Mouse (Mus musculus): ENCODE measurements around the gene Slc45a3. TPM values are rescaled to one million over a fixed set of nuclear protein-coding genes. Genes with fewer than 3 reads are reported as not detected.
A peak's percentile ranks its signal among the peaks of the same experiment; 100 is the strongest.

Slc45a3 gene
- total and polyA plus RNA-seq, 3 experiments = 15.6 to 40.7 TPM; not detected in 1

DNA sequence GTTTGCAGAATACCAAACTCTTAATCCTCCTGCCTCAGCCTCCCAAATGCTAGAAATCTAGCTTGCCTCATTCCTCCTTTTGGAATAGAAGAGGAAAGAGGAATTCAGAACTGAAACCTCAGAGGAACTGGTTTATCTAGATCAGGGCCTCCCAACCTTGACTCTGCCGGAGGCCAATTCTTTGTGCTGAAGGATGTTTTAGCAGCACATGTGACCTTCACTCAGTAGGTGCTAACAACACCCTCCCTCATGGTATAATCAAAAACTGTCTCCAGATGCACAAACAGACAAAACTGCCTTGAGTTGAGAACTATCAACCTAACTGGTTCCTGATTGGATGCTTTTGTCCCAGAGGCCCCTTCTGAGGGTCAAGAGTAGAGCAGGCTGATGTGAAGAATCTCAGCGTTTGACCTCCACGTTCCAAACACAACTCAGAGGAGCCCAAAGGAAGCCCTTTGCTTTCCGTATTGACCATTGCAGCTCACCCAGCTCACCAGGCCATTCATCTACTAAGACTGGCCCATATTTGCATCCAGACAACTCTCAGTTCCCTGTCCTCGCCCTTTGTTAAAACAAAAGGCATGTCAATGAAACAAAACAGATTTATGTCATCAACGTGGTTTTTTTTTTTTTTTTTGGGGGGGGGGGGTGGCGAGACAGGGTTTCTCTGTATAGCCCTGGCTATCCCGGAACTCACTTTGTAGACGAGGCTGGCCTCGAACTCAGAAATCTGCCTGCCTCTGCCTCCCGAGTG, 16.1 kb upstream of the Slc45a3 start (continued):
- TF ChIP-seq NRF1 (IDR thresholded peaks at IDR 0.05; ENCODE audit: insufficient read depth, low read depth, low read length, poor library complexity, severe bottlenecking) (no peak), ZKSCAN1 (IDR thresholded peaks at IDR 0.05; ENCODE audit: low read depth, low read length) (no peak), POLR2AphosphoS2 (IDR thresholded peaks at IDR 0.05; ENCODE audit: low read length) (no peak), CHD1 (IDR thresholded peaks at IDR 0.05; ENCODE audit: low read depth, low read length) (no peak), SIN3A (IDR thresholded peaks at IDR 0.05; ENCODE audit: low read length) (no peak; the same call in 1 of the 2 replicates), POLR2AphosphoS5 (IDR thresholded peaks at IDR 0.05; ENCODE audit: borderline replicate concordance, low read depth, low read length) (no peak), USF2 (IDR thresholded peaks at IDR 0.05; ENCODE audit: borderline replicate concordance in 1 of 2, insufficient read depth in 1 of 2, low read depth in 1 of 2, low read length in 2 of 2) (0 out of 4 replicates have a peak, but pooled peaks of 1 of the 2 experiments have one; percentile 19), GATA1 (IDR thresholded peaks at IDR 0.05; ENCODE audit: low read depth, low read length) (peak; percentile 71), EP300 (IDR thresholded peaks at IDR 0.05; ENCODE audit: low read depth in 1 of 2, low read length in 2 of 2) (peak in 1 of 2 experiments; percentile 72; a peak in 2 of 4 replicates), ZMIZ1 (IDR thresholded peaks at IDR 0.05; ENCODE audit: low read depth, low read length) (no peak), ELF1 (IDR thresholded peaks at IDR 0.05; ENCODE audit: low read depth, low read length) (no peak), KAT2A (conservative IDR thresholded peaks at IDR 0.05; ENCODE audit: low read depth, low read length) (no peak), MYB (IDR thresholded peaks at IDR 0.05; ENCODE audit: low read depth, low read length) (peak; percentile 72), BHLHE40 (IDR thresholded peaks at IDR 0.05; ENCODE audit: borderline replicate concordance, low read depth, low read length) (no peak), CTCF (IDR thresholded peaks at IDR 0.05 in 2 of 3, conservative IDR thresholded peaks at IDR 0.05 in 1 of 3; ENCODE audit: control insufficient read depth in 1 of 3, insufficient read depth in 1 of 3, low read depth in 2 of 3, low read length in 3 of 3, poor library complexity in 1 of 3, severe bottlenecking in 1 of 3) (no peak), RAD21 (IDR thresholded peaks at IDR 0.05; ENCODE audit: low read depth, low read length) (no peak), E2F4 (IDR thresholded peaks at IDR 0.05; ENCODE audit: borderline replicate concordance, low read depth, low read length) (no peak), SMC3 (IDR thresholded peaks at IDR 0.05; ENCODE audit: low read depth, low read length) (no peak), MYC (IDR thresholded peaks at IDR 0.05; ENCODE audit: low read depth, low read length) (no peak), ZNF384 (IDR thresholded peaks at IDR 0.05; ENCODE audit: low read depth, low read length) (no peak)

- TF ChIP-seq ZC3H11A (IDR thresholded peaks at IDR 0.05; ENCODE audit: low read depth, low read length) = no peak
- TF ChIP-seq RCOR1 (IDR thresholded peaks at IDR 0.05; ENCODE audit: low read depth, low read length) = no peak
- no peak for TF ChIP-seq MAZ (IDR thresholded peaks at IDR 0.05; ENCODE audit: low read depth, low read length)
- TF ChIP-seq MXI1 (IDR thresholded peaks at IDR 0.05; ENCODE audit: low read depth, low read length) = no peak
- no peak for TF ChIP-seq NELFE (IDR thresholded peaks at IDR 0.05; ENCODE audit: low read depth, low read length)
- no peak for TF ChIP-seq TCF12 (IDR thresholded peaks at IDR 0.05; ENCODE audit: low read depth, low read length)
- TF ChIP-seq POLR2AphosphoS2 (IDR thresholded peaks at IDR 0.05; ENCODE audit: low read length) = no peak
- TF ChIP-seq CTCF (IDR thresholded peaks at IDR 0.05 in 2 of 3, conservative IDR thresholded peaks at IDR 0.05 in 1 of 3; ENCODE audit: control insufficient read depth in 1 of 3, insufficient read depth in 1 of 3, low read depth in 2 of 3, low read length in 3 of 3, poor library complexity in 1 of 3, severe bottlenecking in 1 of 3) = no peak
- TF ChIP-seq ZKSCAN1 (IDR thresholded peaks at IDR 0.05; ENCODE audit: low read depth, low read length) = no peak
- TF ChIP-seq ZNF384 (IDR thresholded peaks at IDR 0.05; ENCODE audit: low read depth, low read length) = no peak
- no peak for TF ChIP-seq CHD2 (IDR thresholded peaks at IDR 0.05; ENCODE audit: low read length)
- TF ChIP-seq BHLHE40 (IDR thresholded peaks at IDR 0.05; ENCODE audit: borderline replicate concordance, low read depth, low read length) = no peak
- no peak for TF ChIP-seq MYB (IDR thresholded peaks at IDR 0.05; ENCODE audit: low read depth, low read length)
- TF ChIP-seq SIN3A (IDR thresholded peaks at IDR 0.05; ENCODE audit: low read length) = no peak
- no peak for TF ChIP-seq TAL1 (IDR thresholded peaks at IDR 0.05; ENCODE audit: low read length)
- no peak for TF ChIP-seq HCFC1 (IDR thresholded peaks at IDR 0.05; ENCODE audit: low read depth, low read length)
- no peak for TF ChIP-seq GABPA (IDR thresholded peaks at IDR 0.05; ENCODE audit: low read depth, low read length)
- no peak for TF ChIP-seq ZMIZ1 (IDR thresholded peaks at IDR 0.05; ENCODE audit: low read depth, low read length)
- no peak for DNase-seq (ENCODE audit: low read depth, low spot score)
- H3K27ac ChIP-seq (ENCODE audit: control insufficient read depth, low read depth, low read length) = no peak overlapping the region
- H3K27me3 ChIP-seq (ENCODE audit: control insufficient read depth in 1 of 2, insufficient read depth in 2 of 2, low read length in 2 of 2) = no peaks in the 10 kb centered on the region
- peaks cover 35 to 45% of the 10 kb centered on the region in 2 experiments for H3K4me1 ChIP-seq (ENCODE audit: control insufficient read depth in 1 of 2, insufficient read depth in 2 of 2, low read length in 2 of 2)
- no peak overlapping the region for H3K9ac ChIP-seq (ENCODE audit: control insufficient read depth, low read depth, low read length, poor library complexity, severe bottlenecking)
- no peaks in the 10 kb centered on the region for H3K79me2 ChIP-seq (ENCODE audit: control insufficient read depth, insufficient read depth, low read length, poor library complexity)
- H3K36me3 ChIP-seq (ENCODE audit: control insufficient read depth in 1 of 2, insufficient read depth in 2 of 2, low read length in 2 of 2) = peaks cover 0 to 35% of the 10 kb centered on the region in 2 experiments; a peak in 2 of 4 replicates
- no peaks in the 10 kb centered on the region for H3K9me3 ChIP-seq (replicated peaks; ENCODE audit: insufficient read depth, low read length)
- H3K4me3 ChIP-seq (ENCODE audit: control insufficient read depth in 1 of 2, insufficient read depth in 1 of 2, low read depth in 2 of 2, low read length in 2 of 2) = no peak overlapping the region
Measured at GRCm38 (mm10) chr1:131947997-131948525, 14.7 kb upstream of the Slc45a3 start.
